Mouse (Mus musculus): ENCODE results near the gene Thrap3. TPM values are rescaled to one million over a fixed set of nuclear protein-coding genes. Genes with fewer than 3 reads are reported as not detected.

The Thrap3 gene
- polyA plus RNA-seq (2016; fragmentation: Nextera tagmentation; extraction: Ambion mirVana) = 236 and 241 TPM in 2 replicates

DNA sequence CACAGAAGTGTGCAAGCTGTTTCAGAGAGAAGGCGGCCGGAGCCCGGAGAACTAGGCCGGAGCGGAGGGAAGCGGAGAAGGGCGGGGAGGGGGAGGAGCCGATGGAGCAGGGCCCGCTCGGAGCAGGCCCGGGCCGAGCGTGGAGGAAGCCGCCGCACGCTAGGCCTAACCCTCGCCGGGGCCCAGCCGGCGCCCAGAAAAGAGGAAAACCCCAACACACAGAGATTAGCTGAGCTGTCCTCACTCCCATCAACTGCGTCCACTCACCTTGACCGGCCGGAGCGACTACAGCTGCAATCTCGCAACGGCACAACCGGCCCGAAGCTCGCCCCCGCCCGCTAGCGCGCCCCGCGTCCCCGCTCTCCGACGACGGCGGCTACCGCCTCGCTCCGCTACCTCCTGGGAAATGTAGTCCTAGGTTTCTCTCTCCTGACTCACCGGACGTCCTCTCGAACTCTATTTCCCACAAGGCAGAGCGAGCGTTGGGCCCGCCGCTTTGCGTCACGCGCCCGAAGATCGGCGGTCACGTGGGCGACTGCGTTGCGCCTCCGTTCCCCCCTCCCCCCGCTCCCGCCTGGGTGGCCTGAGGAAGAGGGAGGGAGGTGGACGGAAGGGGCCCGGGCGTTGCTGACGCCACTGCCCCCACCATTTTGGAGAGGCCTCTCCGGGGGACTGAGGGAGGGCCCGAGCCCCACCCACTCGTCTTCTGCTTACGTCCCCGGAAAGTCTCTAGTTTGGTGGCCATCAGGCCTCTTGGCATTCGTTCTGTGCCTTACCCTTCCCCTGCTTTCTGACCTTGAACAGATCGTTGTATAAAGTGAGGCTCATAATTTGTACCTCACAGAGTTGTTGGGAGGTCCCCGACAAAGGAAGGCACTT is at the start of gene Thrap3:
Gene Thrap3, minus strand, starts transcription at position 458 of the 879 bp plus-strand sequence.
- H3K4me1 ChIP-seq = peaks cover 23% of the 10 kb centered on the region
- peak; percentile 99 for ATAC-seq (ENCODE audit: low FRiP score, low read depth)
- peak within 1 kb of the TSS; percentile 79 for H3K9ac ChIP-seq
- H3K4me3 ChIP-seq = peak within 1 kb of the TSS; percentile 74
- no peaks in the 10 kb centered on the region for H3K27me3 ChIP-seq (replicated peaks)
- under 1% methylated on average over 71 of the region's 75 CpGs for WGBS
- H3K4me2 ChIP-seq (replicated peaks) = peak within 1 kb of the TSS; percentile 71
- no peaks in the 10 kb centered on the region; the same call in 1 of the 2 replicates for H3K36me3 ChIP-seq
- H3K9me3 ChIP-seq = no peaks in the 10 kb centered on the region
- peak within 1 kb of the TSS; percentile 85 for H3K27ac ChIP-seq

DNA sequence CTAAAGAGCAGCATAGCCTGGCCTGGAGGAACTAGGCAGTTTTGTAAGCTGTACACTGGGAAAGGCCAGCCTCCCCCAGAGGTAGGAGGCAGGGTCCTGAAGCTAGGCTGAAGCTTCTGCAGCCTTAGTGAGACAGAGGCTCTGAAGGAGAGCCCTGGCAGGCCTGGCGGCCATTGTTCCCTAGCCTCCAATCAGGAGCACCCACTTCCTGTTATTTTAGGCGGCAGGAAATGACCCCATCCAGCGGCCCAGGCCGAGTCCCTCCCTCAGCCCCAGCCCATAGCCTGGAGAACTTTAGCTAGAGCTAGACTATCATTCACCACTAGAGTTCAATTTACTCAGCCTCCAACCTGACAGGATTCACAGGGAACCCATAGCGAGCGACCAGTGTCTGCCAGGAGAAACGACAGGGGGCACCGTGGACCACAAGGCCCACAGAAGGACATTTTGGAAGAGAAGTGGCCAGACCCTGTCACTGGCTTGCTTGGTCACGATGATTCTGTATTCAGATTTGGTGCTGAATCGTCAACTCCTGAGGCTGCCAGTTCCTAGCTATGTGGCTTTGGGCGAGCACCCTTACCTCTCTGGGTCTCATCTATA is 49.2 kb upstream of the Thrap3 start:
- WGBS = 68% methylated on average over 11 of the region's 11 CpGs
- ATAC-seq (ENCODE audit: low FRiP score, low read depth) = no peak
- no peaks in the 10 kb centered on the region for H3K9me3 ChIP-seq
- no peak overlapping the region for H3K27ac ChIP-seq
- no peak overlapping the region for H3K4me3 ChIP-seq
- H3K27me3 ChIP-seq (replicated peaks) = no peaks in the 10 kb centered on the region
- peak overlapping the region; percentile 33; the same call in 1 of the 2 replicates for H3K9ac ChIP-seq
- peak overlapping the region; percentile 97 for H3K4me2 ChIP-seq (replicated peaks)
- H3K4me1 ChIP-seq = peaks cover 66% of the 10 kb centered on the region
- H3K36me3 ChIP-seq = peaks cover 10% of the 10 kb centered on the region

DNA sequence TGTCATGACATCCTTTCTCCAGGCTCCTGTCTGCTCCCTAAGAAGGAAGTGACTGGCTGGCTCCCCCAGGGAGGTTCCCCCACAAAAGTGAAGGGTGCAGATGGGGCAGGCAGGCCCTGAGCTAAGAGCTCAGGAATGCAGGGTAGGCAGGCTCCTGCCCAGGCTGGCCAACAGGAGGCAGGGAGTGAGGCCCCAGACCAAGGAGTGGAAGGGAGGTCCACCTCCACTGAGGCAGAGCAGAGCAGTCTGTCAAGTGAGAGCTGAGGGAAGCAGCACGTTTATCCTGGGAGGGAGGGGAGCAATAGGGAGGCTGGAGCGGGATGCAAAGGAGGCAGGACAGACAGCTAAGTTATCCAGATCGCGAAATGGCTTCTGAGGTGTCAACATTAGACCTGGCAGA is 48.1 kb upstream of the Thrap3 start:
- Histone ChIP-seq H3K27ac (no peak overlapping the region), H3K4me2 (replicated peaks) (no peak overlapping the region), H3K4me3 (0 out of 2 replicates have a peak overlapping the region, but pooled peaks have one; percentile 1), H3K9me3 (no peaks in the 10 kb centered on the region), H3K4me1 (peaks cover 66% of the 10 kb centered on the region), H3K27me3 (replicated peaks) (no peaks in the 10 kb centered on the region), H3K9ac (no peak overlapping the region), H3K36me3 (peaks cover 15% of the 10 kb centered on the region)
- WGBS = 59% methylated on average over 4 of the region's 4 CpGs
- ATAC-seq (ENCODE audit: low FRiP score, low read depth) = no peak

DNA sequence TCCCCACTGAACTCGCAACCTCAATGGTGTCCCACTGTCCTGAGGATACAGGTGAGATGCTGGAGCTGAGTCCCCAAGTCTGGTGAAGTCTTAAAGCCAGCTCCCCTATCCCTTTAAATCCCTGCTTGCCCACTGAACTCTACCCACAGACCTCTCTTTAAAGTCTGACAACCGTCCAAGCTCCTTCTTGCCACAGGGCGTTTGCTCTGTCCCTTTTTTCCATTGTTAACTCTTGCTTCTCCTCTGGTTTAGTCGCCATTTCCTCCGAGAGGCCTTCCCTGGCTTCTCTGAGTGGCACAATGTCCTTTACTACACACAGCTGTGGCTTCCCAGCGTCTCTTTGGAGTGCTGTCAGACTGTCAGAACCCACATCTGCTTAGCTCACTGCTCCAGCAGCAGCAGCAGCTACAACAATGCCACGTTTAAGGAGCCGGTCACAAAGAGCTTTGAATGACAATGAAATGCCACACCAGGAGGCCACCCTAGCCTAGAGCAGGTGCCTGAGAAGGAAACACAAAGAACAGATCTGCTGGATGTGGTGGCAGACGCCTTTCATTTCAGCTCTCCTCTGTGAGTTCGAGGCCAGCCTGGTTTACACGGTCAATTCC is 45.8 kb upstream of the Thrap3 start:
- Histone ChIP-seq H3K4me2 (replicated peaks) (no peak overlapping the region), H3K27me3 (replicated peaks) (no peaks in the 10 kb centered on the region), H3K4me3 (no peak overlapping the region), H3K9me3 (no peaks in the 10 kb centered on the region), H3K27ac (no peak overlapping the region; the same call in 1 of the 2 replicates), H3K9ac (0 out of 2 replicates have a peak overlapping the region, but pooled peaks have one; percentile 7), H3K4me1 (peaks cover 50% of the 10 kb centered on the region), H3K36me3 (peaks cover 20% of the 10 kb centered on the region)
- WGBS = 16% methylated on average over 11 of the region's 11 CpGs
- no peak for ATAC-seq (ENCODE audit: low FRiP score, low read depth)

DNA sequence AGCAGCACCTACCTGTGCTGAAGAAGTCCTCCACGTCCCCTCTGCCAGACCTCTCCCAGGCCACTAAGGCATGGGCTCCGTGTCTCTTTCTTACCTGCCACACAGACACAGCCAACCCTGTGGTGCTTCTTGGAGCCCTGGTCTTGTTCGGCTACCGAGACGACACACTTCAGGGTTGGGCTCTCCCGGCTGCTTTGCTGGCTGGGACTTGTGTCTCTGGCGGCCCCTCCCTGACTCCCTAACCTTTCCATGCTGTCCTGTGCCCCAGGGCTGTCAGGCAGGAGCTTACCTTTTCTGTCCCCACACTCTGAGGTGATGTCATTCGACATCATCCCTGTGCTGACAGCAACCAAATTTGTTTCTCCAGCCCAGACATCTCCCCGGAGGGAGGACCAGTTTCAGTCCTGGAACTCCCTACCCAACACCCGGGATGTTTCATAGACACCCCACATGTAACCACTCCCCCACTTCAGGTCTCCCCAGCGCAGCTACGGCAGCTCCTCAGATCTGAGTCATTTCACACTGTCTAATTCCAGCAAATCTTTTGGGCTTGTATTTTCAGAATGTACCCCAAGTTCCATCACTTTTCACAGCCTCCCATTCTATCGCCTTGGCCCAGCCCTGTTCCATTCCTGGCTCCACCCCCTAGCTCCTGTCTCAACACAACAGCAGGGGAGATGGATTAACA is 43.8 kb upstream of the Thrap3 start:
- no peak for ATAC-seq (ENCODE audit: low FRiP score, low read depth)
- H3K9me3 ChIP-seq = no peaks in the 10 kb centered on the region
- no peaks in the 10 kb centered on the region for H3K27me3 ChIP-seq (replicated peaks)
- no peak overlapping the region for H3K4me3 ChIP-seq
- H3K27ac ChIP-seq = no peak overlapping the region
- H3K9ac ChIP-seq = no peak overlapping the region
- H3K4me1 ChIP-seq = peaks cover 30% of the 10 kb centered on the region
- H3K4me2 ChIP-seq (replicated peaks) = no peak overlapping the region
- 87% methylated on average over 13 of the region's 13 CpGs for WGBS
- peaks cover 35% of the 10 kb centered on the region for H3K36me3 ChIP-seq

DNA sequence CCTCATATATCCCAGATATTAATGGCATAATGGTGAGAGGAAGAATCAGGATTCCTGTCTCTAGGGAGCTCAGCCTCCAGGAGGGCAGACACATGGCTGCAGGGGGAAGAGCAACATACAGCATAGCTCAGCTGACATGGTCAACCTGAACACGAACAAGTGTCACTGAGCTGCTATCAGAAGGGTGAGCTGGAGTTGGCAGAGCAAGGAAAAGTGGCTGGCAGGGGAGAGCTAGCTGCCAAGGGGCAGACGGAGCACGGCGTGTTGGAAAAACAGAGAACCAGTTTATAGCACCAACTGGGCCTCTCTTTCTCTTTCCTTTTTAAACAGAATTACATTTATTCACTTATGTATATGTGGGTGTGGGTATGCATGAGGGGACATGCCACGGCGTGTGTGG is 40.0 kb upstream of the Thrap3 start:
- H3K4me2 ChIP-seq (replicated peaks) = no peak overlapping the region
- H3K27ac ChIP-seq = no peak overlapping the region
- H3K9me3 ChIP-seq = no peaks in the 10 kb centered on the region
- no peak for ATAC-seq (ENCODE audit: low FRiP score, low read depth)
- 94% methylated on average over 6 of the region's 6 CpGs for WGBS
- H3K36me3 ChIP-seq = peaks cover 66% of the 10 kb centered on the region
- H3K27me3 ChIP-seq (replicated peaks) = no peaks in the 10 kb centered on the region
- no peak overlapping the region for H3K9ac ChIP-seq
- H3K4me3 ChIP-seq = no peak overlapping the region
- peaks cover 9% of the 10 kb centered on the region for H3K4me1 ChIP-seq

DNA sequence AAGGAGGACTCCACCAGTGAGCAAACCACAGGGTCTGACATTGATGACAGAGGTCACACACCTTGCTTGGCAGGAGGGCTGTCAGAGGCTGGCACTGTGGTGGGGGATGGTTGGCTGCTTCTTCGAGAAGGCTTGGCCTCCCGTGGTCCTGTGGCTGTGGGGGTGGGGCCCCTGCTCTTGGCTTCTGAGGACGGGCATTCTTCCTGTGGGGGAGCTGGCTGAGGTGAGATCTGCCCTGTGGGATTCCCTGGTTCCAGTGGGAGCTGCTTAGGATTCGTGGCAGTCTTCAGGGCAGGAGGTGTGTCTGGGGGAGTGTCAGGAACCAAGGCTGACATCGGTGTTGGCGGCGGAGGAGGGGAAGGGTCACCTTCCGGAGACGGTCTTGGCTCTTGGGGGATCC is 39.4 kb upstream of the Thrap3 start:
- Histone ChIP-seq H3K4me2 (replicated peaks) (no peak overlapping the region), H3K36me3 (peaks cover 71% of the 10 kb centered on the region), H3K9ac (no peak overlapping the region), H3K4me3 (no peak overlapping the region), H3K4me1 (peaks cover 9% of the 10 kb centered on the region), H3K27ac (no peak overlapping the region), H3K27me3 (replicated peaks) (no peaks in the 10 kb centered on the region), H3K9me3 (no peaks in the 10 kb centered on the region)
- no peak for ATAC-seq (ENCODE audit: low FRiP score, low read depth)
- WGBS = 61% methylated on average over 9 of the region's 9 CpGs

DNA sequence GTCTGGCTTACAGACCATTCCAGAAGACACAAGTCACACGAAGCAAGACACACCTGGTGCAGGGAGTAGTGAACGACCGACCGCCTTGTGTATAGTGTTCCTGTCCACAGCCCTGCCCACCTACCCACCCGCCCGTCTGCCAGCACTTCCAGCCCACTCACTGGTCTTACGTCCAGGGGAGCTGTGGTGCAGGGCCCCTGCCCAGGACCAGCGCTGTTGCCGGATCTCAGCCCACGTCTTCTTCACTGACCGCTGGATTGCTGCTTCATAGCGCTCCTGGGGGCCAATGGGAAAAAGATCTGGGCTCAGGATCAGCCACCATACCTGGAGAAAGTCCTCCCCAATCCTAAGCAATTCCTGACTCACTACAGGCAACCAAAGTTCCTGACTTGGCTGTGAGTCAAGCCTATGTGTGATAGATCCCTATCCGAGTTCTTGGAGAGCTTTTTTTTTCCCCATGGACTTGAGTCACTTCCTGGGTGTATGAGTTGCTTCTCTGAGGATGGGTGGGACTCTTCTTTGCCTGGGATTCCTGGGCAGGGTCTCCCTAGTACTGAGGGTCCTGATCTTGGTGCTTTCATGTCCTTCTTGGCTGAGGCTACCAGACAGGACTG is 37.4 kb upstream of the Thrap3 start:
- H3K36me3 ChIP-seq = peaks cover 79% of the 10 kb centered on the region
- no peak overlapping the region for H3K27ac ChIP-seq
- no peak overlapping the region for H3K4me2 ChIP-seq (replicated peaks)
- no peaks in the 10 kb centered on the region for H3K9me3 ChIP-seq
- peaks cover 9% of the 10 kb centered on the region for H3K4me1 ChIP-seq
- no peak overlapping the region for H3K4me3 ChIP-seq
- no peak for ATAC-seq (ENCODE audit: low FRiP score, low read depth)
- 91% methylated on average over 13 of the region's 13 CpGs for WGBS
- no peaks in the 10 kb centered on the region for H3K27me3 ChIP-seq (replicated peaks)
- no peak overlapping the region for H3K9ac ChIP-seq

DNA sequence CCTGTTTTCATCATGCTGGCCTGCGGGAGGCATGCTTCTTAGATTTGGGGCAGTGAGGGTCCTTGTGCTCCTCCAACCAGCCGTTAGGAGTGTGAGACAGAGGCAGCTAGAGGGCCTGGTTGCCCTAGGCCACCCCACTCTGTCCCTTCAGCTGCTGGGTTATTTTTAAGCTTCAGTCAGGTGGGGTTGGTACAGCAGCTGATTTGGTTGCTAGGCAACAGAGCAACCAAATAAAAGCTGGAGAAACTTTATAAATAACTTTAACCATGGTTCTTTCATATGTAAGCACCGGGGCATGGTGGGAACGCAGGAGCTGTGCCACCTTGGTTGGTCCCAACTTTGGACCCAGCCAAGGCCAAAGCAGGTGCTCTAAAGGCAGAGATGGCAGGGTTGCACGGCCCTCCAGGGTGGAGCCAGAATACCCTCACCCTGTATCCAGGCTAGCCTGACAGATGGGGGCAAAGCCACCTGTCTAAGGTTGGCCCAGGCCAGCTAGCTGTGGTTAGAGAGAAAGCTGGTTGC is 35.2 kb upstream of the Thrap3 start:
- ATAC-seq (ENCODE audit: low FRiP score, low read depth) = no peak
- H3K9me3 ChIP-seq = no peaks in the 10 kb centered on the region
- peaks cover 9% of the 10 kb centered on the region for H3K4me1 ChIP-seq
- H3K4me3 ChIP-seq = no peak overlapping the region
- H3K4me2 ChIP-seq (replicated peaks) = no peak overlapping the region
- no peaks in the 10 kb centered on the region for H3K27me3 ChIP-seq (replicated peaks)
- H3K9ac ChIP-seq = peak overlapping the region; percentile 26; the same call in 1 of the 2 replicates
- WGBS = 66% methylated on average over 5 of the region's 5 CpGs
- H3K27ac ChIP-seq = no peak overlapping the region
- H3K36me3 ChIP-seq = peaks cover 98% of the 10 kb centered on the region

DNA sequence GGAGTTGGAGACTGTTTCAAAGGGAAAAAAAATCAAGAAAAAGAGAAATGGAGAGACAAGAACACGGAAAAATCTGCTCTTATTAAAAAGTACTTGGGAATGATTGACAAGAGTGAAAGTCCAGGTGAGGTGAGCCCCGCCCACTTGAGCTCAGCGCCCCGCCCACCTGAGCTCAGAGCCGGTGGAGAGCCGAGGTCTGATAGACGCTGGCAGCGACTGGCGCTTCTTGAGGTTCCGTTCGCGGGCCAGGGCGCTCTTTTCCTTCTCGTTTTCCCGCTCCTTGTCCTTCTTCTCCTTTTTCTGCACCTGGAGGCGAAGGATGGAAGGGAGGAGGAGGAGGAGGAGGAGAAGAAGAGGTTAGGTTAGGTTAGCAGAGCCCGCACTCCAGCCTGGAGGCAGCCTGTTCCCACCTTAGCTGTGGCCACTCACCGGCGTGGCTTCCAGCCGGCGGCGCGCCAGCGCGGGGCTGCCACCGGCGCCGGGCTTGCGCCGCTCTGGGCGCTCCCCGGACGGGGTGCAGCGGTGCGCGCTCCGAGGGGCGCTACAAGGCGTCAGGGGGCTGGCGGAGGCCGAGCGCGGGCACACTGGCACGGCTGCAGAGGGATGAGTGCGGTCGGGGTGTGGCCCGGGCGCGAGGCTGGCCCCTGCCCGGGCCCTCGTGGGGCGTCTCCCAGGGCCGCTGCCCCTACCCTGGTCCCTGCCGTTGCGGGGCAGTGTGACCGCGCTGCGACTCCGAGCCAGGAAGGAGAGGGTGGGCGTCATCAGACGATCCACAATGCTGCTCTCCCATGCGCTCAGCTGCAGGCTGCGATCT is 34.1 kb upstream of the Thrap3 start:
- Histone ChIP-seq H3K27ac (no peak overlapping the region), H3K27me3 (replicated peaks) (no peaks in the 10 kb centered on the region), H3K36me3 (peaks cover 98% of the 10 kb centered on the region), H3K4me2 (replicated peaks) (no peak overlapping the region), H3K9ac (no peak overlapping the region), H3K4me3 (no peak overlapping the region), H3K9me3 (no peaks in the 10 kb centered on the region), H3K4me1 (peaks cover 9% of the 10 kb centered on the region)
- no peak for ATAC-seq (ENCODE audit: low FRiP score, low read depth)
- WGBS = 38% methylated on average over 61 of the region's 63 CpGs

DNA sequence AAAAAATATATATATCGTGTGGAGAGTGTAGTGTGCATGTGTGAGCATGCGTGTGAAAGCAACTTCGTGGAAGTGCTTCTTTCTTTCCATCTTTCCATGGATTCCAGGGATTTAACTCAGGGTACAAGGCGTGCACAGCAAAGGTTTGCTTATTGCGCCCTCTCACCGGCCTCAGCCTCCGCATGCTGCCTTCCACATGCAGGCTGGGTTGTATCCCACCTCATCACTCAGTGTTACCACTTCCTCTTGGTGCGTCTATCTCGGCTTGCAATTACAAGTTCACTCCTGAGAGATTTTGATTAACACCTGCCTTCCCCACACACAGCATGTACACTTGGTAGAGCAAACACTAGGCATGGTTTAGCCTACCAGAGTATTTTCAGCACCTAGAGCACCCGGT is 32.6 kb upstream of the Thrap3 start:
- WGBS = 91% methylated on average over 10 of the region's 10 CpGs
- no peak for ATAC-seq (ENCODE audit: low FRiP score, low read depth)
- no peak overlapping the region for H3K27ac ChIP-seq
- no peaks in the 10 kb centered on the region for H3K9me3 ChIP-seq
- no peaks in the 10 kb centered on the region for H3K27me3 ChIP-seq (replicated peaks)
- H3K4me1 ChIP-seq = peaks cover 9% of the 10 kb centered on the region
- H3K36me3 ChIP-seq = peaks cover 100% of the 10 kb centered on the region
- no peak overlapping the region for H3K9ac ChIP-seq
- H3K4me2 ChIP-seq (replicated peaks) = no peak overlapping the region
- H3K4me3 ChIP-seq = no peak overlapping the region

Data from neural tube, embryonic 12.5 days (tissue).